Mouse (Mus musculus) yolk sac, embryonic 10.5 days (tissue): ENCODE data around the gene Sst.
A peak's percentile ranks its signal among the peaks of the same experiment; 100 is the strongest.
"Not testable (repeated sequence)": the region's sequence is repeated elsewhere in the genome, so short reads cannot be mapped to it uniquely, and the experiment has no call there.

ENCODE experiments used
- DNase-seq: peaks from one replicate; pipeline ENCODE4 v3.0.0-alpha.2; 2017; ENCODE audit warnings: low spot score

Gene Sst

DNA sequence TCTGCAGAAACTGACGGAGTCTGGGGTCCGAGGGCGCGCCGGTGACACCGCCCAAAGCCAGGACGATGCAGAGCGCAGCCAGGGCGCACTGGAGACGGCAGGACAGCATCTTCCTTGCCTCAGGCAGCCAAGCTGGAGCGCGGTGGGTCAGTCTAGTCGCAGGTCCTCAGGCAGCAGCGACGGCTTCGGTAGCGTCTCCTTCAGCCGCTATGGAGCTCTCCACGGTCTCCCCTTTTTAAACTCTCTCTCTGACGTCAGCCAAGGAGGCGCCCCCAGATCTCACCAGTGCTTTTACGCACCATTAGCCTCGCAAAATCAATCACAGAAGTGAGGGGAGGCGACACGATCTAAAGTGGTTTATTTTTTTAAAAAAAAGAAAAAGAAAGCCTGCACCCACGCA, at the start of gene Sst:
Gene Sst, minus strand, starts transcription at position 323 of the 400 bp plus-strand sequence.
- DNase-seq = no peak

- no peak for DNase-seq
These were observed 43.6 kb upstream of the Sst start for GRCm38 (mm10) chr16:23934397-23934796.

- DNase-seq = no peak
These were observed 41.5 kb upstream of the Sst start, which contains the start of gene Rtp2 for GRCm38 (mm10) chr16:23932294-23932693. Rtp2 (minus strand) TSS chr16:23932394.

- no peak for DNase-seq
These were observed 40.5 kb upstream of the Sst start for GRCm38 (mm10) chr16:23931275-23931674.

DNA sequence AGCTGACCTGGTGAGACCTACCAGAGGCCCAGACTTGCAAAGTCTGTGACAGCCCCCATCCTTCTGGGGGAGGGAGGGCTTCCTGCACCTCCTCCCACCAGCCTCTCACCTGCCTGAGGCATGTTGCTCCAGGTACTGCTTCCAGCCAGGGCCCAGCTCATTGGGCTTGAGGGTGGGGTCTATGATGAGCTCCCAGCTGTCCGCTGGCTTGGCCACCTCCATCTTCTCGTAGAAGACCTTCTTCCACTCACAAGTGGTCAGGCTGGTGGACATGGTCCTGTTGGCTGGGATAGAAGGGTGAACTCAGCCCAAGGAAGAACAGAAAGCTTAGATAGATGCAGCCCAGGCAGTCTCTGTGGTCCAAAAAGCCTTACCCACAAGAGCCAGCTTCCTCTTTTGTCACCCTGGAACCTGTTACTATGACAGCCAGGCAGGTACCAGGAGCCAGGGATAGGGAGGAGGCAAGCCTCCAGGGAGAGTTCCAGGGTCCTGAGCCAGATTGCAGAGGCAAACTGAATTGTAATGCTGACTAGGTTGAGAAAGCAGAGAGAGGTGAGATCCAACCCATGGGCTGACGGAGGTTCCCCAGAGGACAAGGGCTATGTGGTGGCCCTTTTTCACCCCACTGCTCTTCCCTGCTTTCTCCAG, 39.8 kb upstream of the Sst start:
- DNase-seq = no peak

- DNase-seq = no peak
These were observed 36.8 kb upstream of the Sst start for GRCm38 (mm10) chr16:23927301-23928114.

DNA sequence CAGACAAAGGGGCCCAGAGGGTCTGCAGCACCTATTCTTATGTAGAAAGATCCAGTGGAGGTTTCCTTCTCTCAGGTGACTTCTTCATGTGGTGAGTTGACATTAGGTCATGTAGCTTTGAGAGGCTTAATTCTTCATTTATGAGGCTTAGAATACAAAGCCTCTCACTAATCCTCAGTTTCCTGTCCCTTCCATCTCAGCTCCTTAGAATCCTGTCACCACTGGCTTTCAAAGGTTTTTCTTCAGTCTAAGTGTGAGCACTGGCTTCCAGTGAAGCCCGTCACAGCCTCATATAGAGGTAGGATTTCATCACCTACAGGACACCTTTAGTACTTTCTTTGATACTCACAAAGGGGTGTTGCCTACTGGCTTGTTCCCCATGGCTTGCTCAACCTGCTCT, 32.1 kb upstream of the Sst start:
- DNase-seq = no peak

DNA sequence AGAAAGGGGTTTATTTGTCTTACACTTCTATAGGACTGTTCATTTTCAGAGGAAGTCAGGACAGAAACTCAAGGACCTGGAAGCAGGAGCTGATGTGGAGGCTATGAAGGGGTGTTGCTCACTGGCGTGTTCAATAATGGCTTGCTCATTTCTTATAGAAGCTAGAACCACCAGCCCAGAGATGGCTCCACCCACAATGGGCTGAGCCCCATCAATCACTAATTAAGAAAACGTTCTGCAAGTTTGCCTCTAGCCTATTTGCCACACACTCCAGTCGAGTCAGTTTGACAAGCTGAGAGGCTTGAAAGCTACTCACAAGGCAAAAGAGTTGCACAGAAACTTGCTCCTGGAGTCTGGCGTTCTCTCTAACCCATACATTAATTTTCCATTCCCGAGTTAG, 30.9 kb upstream of the Sst start:
- DNase-seq = no peak

DNA sequence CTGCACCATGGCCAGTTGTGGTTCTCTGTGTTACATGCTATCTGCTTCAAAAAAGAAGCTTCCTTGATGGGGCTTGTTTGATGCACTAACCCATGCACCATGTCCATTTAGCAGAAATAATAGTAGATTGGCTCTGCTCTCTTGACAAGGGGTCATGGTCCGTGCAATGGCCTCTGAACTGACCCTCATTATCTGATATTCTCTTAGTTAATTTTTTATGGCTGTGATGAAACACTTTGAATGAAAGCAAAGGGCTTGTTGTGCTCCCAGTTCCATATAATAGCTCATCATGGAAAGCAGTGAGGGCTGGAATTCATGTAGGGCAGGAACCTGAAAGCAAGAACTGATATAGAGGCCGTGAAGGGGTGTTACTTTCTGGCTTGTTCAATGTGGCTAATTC, 28.7 kb upstream of the Sst start:
- no peak for DNase-seq

DNA sequence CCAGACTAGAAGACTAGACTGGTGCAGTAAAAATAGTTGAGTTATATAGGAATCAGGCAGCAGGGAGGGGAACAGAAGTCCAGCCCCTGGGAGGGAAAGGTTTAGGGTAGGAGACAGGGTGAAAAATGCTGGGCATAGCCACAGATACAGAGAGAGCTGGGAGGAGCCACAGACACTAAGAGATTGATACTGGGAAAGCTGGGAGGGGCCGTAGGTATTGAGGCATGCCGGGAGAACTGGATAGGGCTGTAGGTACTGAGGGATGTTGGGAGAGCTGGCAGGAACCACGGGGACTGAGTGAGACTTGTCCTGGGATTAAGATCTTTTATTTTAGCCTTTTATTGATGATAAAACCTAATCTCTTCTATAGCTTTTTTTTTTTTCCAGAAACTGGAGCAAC, 22.6 kb upstream of the Sst start:
- DNase-seq = no peak

DNA sequence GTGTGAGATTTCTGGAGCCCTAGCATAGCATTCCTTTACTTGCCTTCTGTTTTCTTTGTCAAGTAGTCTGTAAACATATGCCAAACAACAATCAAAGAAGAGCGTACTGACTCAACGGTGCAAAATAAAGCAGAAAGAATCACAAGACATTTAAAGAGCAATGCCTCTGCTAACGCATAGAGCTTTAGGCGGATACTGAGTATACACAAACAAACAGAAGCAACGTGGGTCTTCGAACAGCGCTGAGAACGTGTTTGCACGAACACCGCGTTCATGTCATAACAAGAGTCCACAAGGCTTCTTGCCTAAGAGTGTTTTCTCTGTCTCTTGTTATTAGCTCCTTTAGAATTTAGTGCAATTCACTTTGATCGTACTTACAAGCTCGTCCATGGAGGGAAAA, 22.0 kb upstream of the Sst start:
- DNase-seq = no peak

DNA sequence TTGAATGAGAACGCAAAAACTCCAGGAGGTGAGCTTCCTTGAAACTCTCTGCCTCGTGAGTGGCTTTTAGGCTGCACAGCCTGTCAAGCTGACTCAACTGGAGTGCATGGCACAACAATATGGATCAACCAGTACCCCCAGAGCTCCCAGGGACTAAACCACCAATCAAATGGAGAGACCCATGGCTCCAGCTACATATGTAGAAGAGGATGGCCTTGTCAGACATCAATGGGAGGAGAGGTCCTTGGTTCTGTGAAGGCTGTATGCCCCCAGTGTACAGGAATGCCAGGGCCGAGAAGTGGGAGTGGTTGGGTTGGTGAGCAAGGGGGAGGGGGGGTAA, 18.2 kb upstream of the Sst start:
- DNase-seq = not testable (repeated sequence)

GRCm38 (mm10) chr16:23908076-23909014, 17.6 kb upstream of the Sst start:
- DNase-seq = not testable (repeated sequence)

DNA sequence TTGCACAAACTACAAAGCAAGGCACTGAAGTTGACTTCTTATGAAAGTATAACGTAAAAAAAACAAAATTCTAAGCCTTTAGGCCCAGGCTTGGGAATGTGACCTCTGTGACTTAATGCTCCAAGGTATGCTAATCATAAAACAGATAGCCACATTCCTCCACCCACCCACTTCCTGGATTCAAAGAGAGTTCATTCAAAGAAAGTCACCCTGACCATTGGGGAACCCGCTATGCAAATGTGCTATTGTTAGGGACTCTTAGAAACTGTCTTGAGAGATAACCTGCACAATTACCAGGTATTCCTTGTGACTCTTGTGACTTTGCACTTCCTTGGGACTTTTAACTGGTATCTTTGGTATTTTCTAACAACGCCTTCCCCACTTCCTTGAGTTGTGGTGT, 15.8 kb upstream of the Sst start:
- not testable (repeated sequence) for DNase-seq

DNA sequence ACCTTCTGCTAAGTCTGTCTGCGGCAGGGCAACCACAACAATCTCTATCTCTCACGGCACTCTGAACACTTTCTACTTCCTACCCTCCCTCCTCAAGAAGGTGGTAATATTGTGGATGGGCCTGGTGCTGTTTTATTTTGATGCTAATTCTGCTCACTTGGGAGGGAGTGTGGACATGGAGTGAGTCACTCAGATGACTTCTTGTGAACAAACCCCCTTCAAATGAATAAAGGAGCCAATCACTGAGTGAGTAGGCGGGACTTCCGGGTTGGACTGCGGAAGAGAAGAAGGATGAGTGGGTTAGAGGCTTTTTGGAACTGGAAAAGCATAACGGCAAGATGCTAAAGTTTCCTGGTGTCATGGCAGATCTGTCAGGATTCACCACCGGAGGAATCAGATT, 10.7 kb upstream of the Sst start:
- DNase-seq = no peak

DNA sequence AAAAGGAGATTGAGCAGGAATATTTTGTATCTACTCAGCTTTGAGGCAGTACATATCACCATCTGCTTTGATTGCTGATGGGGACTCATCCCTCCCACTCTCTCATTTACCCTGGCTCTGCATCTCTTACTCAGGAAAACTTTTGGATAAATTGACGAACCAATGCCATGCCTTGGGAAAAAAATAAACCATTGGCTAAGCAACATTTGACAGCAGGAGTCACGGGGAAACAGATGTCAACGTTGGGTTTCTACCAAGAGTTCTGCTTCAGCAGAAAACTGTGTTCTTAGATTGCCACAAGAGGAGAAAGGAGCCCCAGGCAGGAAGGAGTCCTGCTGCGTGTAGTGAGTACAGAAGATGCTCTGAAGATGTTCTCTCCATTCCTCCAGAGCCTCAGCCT, 9.3 kb upstream of the Sst start:
- DNase-seq = no peak

- peak; percentile 44 for DNase-seq
These were observed 8.1 kb upstream of the Sst start for GRCm38 (mm10) chr16:23898840-23899239.

DNA sequence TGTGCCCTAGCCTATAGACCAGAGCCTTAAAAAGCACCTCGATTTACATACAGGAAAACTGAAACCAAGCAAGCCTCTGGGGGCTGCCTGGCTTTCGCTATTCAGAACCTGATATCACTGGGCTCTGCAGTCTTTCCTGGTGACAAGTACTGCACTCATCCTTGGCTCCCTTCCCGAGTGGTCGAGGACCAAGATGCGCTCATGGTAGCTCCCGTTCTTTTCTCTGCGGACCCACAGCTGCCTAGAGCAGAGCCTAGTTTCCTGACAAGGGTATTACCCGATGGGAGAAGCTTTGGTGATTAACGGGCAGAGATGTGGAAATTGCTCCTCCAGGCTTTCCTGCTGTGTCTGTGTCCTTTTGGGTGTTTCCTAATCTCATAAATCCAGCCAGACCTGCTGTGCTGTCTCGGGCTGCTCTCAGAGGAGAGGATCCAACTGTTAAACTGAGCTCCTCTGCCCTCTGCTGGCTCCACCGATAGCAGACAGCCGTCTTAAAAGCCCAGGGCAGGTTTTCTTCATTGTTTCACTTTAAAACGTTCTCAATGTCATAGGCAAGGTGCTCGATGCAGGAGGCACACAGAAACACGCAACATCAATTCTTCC, 7.3 kb upstream of the Sst start:
- peak; percentile 55 for DNase-seq

DNA sequence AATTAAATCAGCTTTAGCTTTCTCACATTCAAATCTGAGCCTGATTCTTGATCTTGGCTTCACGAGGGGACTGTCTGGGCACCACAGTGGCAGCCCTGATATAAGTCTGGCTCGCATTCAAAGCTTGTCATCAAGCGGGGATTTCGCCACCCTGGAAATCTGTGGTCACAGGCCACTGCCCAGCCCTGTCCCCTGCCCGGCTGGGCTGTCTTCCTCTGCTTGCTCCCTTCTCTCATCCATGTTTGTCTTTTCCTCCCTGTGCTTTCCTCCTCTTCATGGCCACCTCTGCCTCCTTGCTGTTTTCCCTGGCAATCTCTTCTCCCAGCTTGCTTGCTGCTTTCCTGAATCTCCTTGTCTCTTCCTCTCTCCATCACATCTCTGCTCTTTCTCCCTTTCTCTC, 6.7 kb upstream of the Sst start:
- no peak for DNase-seq

DNA sequence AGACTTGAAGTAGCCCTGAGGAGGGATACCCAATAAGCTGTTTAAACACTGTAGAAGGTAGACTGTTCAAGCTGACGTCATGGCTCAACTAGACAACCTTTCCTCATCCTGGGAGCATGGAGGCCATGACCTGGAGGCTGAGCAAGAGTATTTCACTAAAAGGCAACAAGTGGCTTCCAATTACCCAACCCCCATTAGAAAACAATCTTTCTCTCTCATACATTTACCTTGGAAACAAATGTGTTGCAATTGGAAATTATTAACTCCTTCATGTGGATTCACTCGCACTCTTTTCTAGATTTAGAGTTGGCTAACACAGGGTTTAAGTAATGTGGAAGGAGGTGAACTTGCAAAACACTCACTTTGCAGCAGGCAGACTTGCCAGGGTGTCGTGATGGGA, 4.4 kb upstream of the Sst start:
- DNase-seq = no peak

- DNase-seq = peak; percentile 23
These were observed 607 bp downstream of the Sst start for GRCm38 (mm10) chr16:23890151-23890550.

GRCm38 (mm10) chr16:23887910-23888579, 2.7 kb downstream of the Sst start:
- no peak for DNase-seq
